Mouse (Mus musculus) cortical plate, adult 2 months (tissue): ENCODE results near the gene Samd3.

Source experiments
- CTCF ChIP-seq: fragments of 200-500 bp; IDR thresholded peaks from 2 replicates; pipeline ENCODE4 v1.5.1; 2011; ENCODE audit warnings: mild to moderate bottlenecking, control low read depth, low read length; ENCODE audit not compliant: insufficient read depth; ENCODE audit errors: extremely low read depth
- POLR2A ChIP-seq: fragments of 200-500 bp; IDR thresholded peaks from 2 replicates; pipeline ENCODE4 v1.6.1; 2011; ENCODE audit warnings: mild to moderate bottlenecking, low read length, control low read depth; ENCODE audit not compliant: insufficient read depth; ENCODE audit errors: extremely low read depth

- TF ChIP-seq POLR2A (no peak), CTCF (no peak)
Measured at GRCm38 (mm10) chr10:26303485-26303884, 74.0 kb downstream of the Samd3 start.
